Mouse (Mus musculus) liver, adult (tissue): ENCODE results near the gene Klhl30.

Source experiments
- GATA4 ChIP-seq: IDR thresholded peaks from 2 replicates; pipeline ENCODE4 v1.6.1; 2014; ENCODE audit warnings: mild to moderate bottlenecking, low read length; ENCODE audit not compliant: insufficient replicate concordance

The Klhl30 gene

DNA sequence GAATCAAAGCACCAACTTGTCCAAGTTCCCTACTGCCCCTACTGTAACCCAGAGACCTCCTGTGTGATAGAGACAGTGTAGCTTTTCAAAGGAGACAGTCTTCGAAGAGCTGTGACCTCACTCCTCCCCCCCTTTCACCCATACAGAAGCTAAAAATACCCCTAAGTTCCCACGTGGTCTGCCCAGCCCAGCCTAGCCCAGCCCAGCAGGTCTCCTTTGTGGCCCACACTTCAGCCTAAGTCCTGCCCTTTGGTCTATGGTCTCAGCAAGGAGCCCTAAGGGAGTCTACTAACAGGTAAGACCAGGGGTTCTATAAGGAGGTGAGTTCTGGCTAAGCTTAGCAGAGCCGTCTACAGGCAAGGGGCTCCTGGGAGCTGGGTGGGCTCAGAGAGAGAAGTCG lies at the start of gene Klhl30:
Gene Klhl30, plus strand, starts transcription at position 176 of the 400 bp plus-strand sequence.
- TF ChIP-seq GATA4: no peak

DNA sequence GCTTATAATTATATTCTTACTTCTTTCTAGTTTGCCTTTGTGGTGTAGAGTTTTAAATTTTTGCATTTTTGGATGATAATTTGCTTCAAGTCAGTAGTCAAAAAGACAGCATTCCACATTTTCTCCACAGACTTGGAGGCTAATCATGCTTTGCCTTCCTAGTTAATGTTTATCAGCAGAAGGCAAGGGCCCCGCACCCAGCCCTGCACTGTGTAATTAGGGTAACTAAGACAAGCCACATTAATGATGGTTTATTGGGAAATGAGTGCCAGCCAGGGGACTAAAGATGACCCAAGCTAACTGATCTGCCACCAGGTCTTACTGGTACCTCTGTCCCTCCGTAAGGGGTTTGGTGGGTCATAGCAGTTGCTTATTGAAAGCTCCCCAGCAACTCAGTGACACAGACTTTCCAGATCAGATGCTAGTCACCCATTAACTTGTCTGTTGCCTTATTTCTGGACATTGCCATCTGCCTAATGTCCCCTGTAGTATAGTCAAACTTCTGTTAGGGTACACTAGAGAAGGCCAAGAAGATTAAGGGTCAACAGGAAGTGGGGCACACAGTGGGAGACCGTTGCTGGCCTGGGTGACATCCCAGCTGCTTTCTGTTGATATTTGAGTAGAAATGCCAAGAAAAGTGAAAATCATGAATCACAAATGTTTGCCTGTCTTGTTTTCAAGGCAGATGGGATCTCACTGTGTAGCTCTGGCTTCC lies 49.5 kb upstream of the Klhl30 start:
- no peak; the same call in 1 of the 2 replicates for TF ChIP-seq GATA4

DNA sequence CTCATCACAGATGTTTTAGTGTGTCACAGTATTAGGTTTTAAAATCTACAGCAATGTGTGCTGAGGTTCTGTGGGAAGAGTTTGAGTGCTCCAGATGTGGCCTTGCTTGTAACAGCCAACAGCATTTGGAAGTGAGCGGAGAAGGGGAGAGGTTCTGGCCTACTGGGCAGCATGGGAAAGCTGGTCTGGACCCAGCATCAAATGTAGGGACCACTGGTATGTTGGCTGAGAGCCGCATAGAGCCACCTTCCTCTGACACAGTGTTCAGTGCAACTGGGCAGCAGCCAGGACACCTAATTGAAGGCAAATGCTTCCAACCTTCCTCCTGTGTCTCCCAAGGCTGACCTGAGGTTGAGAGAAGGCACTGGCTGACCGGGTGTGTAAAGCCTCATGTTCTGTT lies 48.8 kb upstream of the Klhl30 start:
- no peak for TF ChIP-seq GATA4

DNA sequence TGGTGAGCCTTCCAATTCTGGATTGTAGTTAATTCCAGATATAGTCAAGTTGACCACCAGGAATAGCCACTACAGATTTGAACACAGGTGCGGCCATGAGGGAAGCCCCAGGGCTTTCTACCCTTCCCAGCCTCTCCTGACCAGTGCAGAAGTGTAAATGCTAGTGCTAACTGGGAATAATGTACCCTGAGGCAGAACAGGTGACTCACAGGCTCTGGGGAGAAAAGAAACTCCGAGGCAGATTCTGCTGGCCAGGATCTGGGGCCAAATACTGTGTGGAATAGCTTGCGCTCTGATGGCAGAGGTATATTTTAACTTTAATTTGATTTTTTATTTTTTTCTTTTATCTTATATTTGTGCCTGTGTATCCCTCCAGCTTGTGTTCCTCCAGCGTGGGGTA lies 46.2 kb upstream of the Klhl30 start:
- TF ChIP-seq GATA4: no peak

DNA sequence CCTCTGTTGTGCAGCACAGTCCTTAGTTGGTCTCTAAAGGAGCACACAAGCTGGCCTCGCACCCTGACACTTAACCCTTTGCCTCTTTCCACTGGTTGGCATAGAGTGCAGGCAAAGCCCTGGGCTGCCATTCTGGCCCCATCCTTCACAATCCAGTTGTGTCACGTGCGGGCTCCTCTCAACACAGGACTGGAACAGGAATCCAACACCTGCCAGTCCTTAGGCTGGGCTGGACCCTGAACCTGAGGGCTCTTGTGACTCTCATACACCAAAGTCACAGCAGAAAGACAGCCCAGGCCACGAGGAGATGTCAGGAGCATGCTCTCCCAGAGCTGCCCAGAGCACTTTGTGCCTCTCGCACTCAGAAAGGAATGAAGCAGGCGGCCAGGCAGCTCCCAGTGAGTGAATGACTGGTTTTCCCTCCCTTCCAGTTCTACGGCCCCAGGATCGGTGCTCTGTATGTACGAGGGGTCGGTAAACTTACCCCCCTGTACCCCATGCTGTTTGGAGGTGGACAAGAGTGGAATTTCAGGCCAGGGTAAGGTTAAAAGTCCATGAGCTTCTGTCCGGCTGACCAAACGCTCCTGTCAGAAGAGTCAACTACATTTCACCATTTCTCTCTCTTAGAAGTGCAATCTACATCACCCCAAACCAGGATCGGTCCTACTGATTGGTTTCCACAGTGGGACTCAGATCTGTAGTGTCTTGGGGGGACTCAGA lies 41.3 kb upstream of the Klhl30 start:
- TF ChIP-seq GATA4: no peak

DNA sequence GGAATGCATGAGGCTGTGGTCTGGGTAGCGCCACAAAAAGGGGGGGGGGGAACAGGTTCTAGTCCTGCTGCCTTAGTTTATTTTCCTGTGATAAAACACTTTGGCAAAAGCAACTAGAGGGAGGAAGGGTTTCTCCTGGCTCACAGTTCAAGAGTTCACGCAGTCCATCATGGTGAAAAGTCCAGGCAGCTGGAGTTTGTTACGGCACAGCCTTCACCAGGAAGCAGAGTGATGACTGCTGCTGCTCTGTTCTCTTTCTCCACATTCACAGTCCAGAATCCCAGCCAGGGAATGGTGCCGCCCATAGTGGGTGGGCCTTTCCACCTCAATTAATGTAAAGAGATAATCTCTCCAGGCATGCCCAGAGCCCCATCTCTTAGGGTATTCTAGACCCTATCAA lies 38.5 kb upstream of the Klhl30 start:
- no peak for TF ChIP-seq GATA4

GRCm38 (mm10) chr1:91313251-91313650 lies 37.6 kb upstream of the Klhl30 start:
- no peak for TF ChIP-seq GATA4

- no peak for TF ChIP-seq GATA4
Observed at GRCm38 (mm10) chr1:91317656-91318055, 33.2 kb upstream of the Klhl30 start.

DNA sequence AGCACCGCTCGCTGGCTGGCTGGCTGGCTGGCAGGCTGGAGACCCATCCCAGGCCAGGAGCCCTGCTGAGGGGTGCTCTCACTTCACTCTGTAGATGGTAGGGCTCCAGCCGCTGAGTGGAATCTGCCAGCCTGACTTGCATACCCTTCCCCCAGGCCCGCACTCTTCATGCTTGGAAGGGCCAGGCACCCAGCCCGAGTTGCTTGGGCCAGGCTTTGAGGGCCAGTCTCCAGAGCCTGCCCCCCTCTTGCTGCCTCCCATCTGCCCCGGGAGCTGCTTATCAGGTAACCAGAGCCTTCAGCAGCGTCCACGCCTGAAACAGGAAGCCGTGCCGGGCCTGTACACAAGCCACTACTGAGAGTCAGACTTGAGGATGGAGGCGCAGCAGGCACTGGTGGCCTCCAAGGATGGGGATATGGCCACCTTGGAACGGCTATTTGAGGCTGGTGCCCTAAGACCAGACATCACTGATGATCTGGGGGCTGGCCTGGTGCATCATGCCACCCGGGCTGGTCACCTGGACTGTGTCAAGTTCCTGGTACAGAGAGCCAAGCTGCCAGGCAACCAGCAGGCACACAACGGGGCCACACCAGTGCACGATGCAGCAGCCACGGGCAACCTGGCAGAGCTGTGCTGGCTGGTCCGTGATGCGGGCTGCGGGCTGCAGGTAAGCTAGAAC lies 28.9 kb upstream of the Klhl30 start, which contains the start of gene Espnl:
Gene Espnl, plus strand, starts transcription at position 316 of the 679 bp plus-strand sequence.
- no peak for TF ChIP-seq GATA4

GRCm38 (mm10) chr1:91324646-91325045 lies 26.2 kb upstream of the Klhl30 start:
- no peak for TF ChIP-seq GATA4

GRCm38 (mm10) chr1:91325488-91326042 lies 25.3 kb upstream of the Klhl30 start:
- TF ChIP-seq GATA4: no peak

- no peak for TF ChIP-seq GATA4
Observed at GRCm38 (mm10) chr1:91332102-91332501, 18.7 kb upstream of the Klhl30 start.

- no peak for TF ChIP-seq GATA4
Observed at GRCm38 (mm10) chr1:91333582-91333981, 17.2 kb upstream of the Klhl30 start.

DNA sequence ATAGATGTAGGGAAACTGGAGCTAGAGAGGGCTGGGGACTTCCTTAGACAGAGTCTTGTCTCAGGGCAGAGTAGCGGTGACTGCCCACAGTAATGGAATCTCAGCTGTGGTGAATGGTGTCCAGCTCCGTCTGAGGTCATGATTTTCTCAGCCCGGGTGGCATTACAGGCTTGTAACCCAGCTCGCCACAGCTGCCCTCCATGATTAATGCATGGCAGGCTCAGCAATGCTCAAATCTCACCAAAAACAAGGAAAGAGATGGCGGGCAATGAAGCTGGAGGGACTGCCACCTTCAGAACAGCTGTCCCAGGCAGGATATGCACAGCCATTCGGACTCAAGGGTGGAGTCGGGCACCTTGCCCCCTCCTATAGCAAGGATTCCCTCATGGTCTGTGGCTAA lies 13.5 kb upstream of the Klhl30 start:
- no peak for TF ChIP-seq GATA4

GRCm38 (mm10) chr1:91344001-91344400 lies 6.8 kb upstream of the Klhl30 start:
- TF ChIP-seq GATA4: no peak
